Mouse (Mus musculus) layer of hippocampus, adult 8-10 months (tissue): ENCODE measurements at regions not wholly inside any gene's neighbourhood (a gene's known extent, or its start where the extent isn't known, plus 50 kb on each side); places are given as distances from the start of the nearest gene placed in this dataset.
A peak's percentile ranks its signal among the peaks of the same experiment; 100 is the strongest.

Experiments used
- DNase-seq, 2 experiments: peaks; one replicate each; pipeline ENCODE4 v3.0.0; 2022; ENCODE audit warnings: low spot score in 2 of 2

- no peak for DNase-seq
Measured at GRCm38 (mm10) chr4:68382007-68382406, 572.2 kb downstream of the Brinp1 start.

DNA sequence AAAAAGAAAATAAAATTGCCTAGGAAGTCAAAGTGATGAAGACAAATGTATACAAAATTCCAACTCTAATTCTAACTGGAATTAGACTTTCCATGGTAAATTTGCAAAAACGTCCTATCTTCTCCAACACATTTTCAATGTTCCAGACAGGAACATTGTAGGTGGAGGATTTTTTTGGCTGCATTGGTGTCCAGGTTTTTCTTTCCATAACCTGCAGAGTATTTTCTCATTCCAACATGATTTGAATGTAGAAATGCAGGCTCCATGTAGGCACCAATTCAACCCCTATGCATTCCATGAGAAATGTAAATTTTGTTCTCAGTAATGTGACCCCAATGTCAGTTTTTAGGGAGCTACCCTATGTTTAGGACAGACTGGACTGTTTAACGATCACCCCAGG is 586.2 kb downstream of the Brinp1 start:
- DNase-seq: no peak

GRCm38 (mm10) chr4:68319575-68319974 is 634.6 kb downstream of the Brinp1 start:
- no peak for DNase-seq

DNA sequence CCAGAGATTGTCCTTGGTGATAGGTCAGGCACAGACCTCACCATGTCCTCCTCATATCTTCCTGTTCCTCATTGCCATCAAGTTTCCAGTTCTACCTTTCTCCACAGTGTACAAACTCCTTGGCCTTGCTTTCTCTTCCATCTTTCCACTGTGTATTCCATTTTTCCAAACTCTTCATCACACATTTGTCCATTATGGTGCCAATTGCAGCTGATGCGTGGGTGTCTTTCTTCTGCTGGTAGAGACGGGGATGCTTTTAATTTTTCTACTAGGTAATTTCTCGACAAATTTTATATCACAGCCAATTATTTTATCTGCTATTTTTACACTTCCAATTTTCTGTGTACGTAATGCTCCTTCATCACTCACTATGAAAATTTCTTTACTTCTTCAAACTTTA is 641.4 kb downstream of the Brinp1 start:
- DNase-seq: peak in 1 of 2 experiments; percentile 26

- DNase-seq: no peak
Measured at GRCm38 (mm10) chr4:68284845-68285244, 669.4 kb downstream of the Brinp1 start.

DNA sequence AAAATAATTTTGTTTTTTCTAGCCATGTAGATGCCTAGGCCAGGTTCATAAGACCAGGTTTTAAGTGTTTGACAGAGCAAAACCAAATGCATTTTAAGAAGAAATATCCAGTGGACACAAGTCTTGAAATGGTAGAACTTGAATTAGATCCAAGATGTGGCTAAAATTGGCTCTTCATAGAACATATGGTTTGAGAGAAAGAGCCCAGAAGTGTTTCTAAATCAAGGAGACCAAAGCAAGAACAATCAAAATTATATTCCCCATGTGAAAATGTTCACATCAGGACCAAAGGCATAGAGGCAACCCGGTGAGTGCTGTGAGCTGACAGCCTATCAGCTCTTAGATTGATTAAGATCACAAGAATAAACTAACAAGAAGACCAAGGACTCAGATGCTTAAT is 673.3 kb downstream of the Brinp1 start:
- no peak for DNase-seq

GRCm38 (mm10) chr4:68275063-68275708 is 679.0 kb downstream of the Brinp1 start:
- DNase-seq: peak in 1 of 2 experiments; percentile 4
